Mouse (Mus musculus) heart, embryonic 16.5 days (tissue): ENCODE data around the gene Tmem72. TPM values are rescaled to one million over a fixed set of nuclear protein-coding genes. Genes with fewer than 3 reads are reported as not detected.

ENCODE experiments used
- ATAC-seq: fragments of 200-750 bp; cut with Nextera tagmentation; replicated peaks from 2 replicates; pipeline ENCODE4 v1.8.0; 2017; ENCODE audit warnings: moderate number of reproducible peaks; ENCODE audit not compliant: insufficient read depth, low FRiP score; ENCODE audit errors: extremely low read depth
- H3K27ac ChIP-seq: fragments of 300-500 bp; sonication (generic); 2 replicates; pipeline ENCODE4 v1.5.1; 2014; ENCODE audit warnings: mild to moderate bottlenecking, low read length, control low read depth, moderate library complexity
- H3K27me3 ChIP-seq: fragments of 300-500 bp; sonication (generic); 2 replicates; pipeline ENCODE4 v1.6.1; 2014; ENCODE audit warnings: low read length, mixed read lengths; ENCODE audit not compliant: control insufficient read depth, insufficient read depth
- H3K36me3 ChIP-seq: fragments of 300-500 bp; sonication (generic); 2 replicates; pipeline ENCODE4 v1.6.1; 2014; ENCODE audit not compliant: control insufficient read depth, insufficient read depth
- H3K4me1 ChIP-seq: fragments of 300-500 bp; sonication (generic); 2 replicates; pipeline ENCODE4 v1.6.1; 2014; ENCODE audit warnings: low read length, mixed read lengths; ENCODE audit not compliant: control insufficient read depth, insufficient read depth
- H3K4me2 ChIP-seq: fragments of 300-500 bp; sonication (generic); 2 replicates; pipeline ENCODE4 v1.6.1; 2014; ENCODE audit warnings: low read depth, mild to moderate bottlenecking, control low read depth, low read length
- H3K4me3 ChIP-seq: fragments of 300-500 bp; sonication (generic); 2 replicates; pipeline ENCODE4 v1.5.1; 2014; ENCODE audit warnings: mild to moderate bottlenecking, control low read depth, low read length
- H3K9ac ChIP-seq: fragments of 300-500 bp; sonication (generic); 2 replicates; pipeline ENCODE4 v1.6.1; 2014; ENCODE audit warnings: low read length, control low read depth
- H3K9me3 ChIP-seq: fragments of 300-500 bp; sonication (generic); replicated peaks from 2 replicates; pipeline ENCODE4 v1.6.1; 2016; ENCODE audit warnings: low read length; ENCODE audit not compliant: control insufficient read depth
- WGBS: fragments of 180-500 bp; shearing (Covaris S2); extraction: QIAGEN DNeasy Blood & Tissue Kit; methylation state at CpG from one replicate; pipeline ENCODE4 v1.1.7; 2014; 5-methylcytosine and 5-hydroxymethylcytosine counted together
- polyA plus RNA-seq: library from polyadenylated mRNA; unstranded; fragments of >200 nt; fragmentation: Nextera tagmentation; extraction: Ambion mirVana; gene quantifications from 2 replicates; pipeline ENCODE4 v1.2.1, GENCODE M21; 2015

The Tmem72 gene
- polyA plus RNA-seq, 1 experiment from 2014 or later: 0.03 TPM

- peak within 1 kb of the TSS; percentile 72 for H3K4me2 ChIP-seq
- WGBS: under 1% methylated on average over 44 of the region's 44 CpGs
- ATAC-seq: peak; percentile 87
- H3K27me3 ChIP-seq: no peaks in the 10 kb centered on the region
- H3K36me3 ChIP-seq: no peaks in the 10 kb centered on the region
- H3K4me3 ChIP-seq: peak within 1 kb of the TSS; percentile 51
- H3K9me3 ChIP-seq: no peaks in the 10 kb centered on the region
- peaks cover 28% of the 10 kb centered on the region for H3K4me1 ChIP-seq
- peak within 1 kb of the TSS; percentile 47 for H3K27ac ChIP-seq
- H3K9ac ChIP-seq: peak within 1 kb of the TSS; percentile 50
Measured at GRCm38 (mm10) chr6:116673471-116674282, 43.0 kb downstream of the Tmem72 start, which contains the start of gene Rassf4. Rassf4 (minus strand) TSS chr6:116673952.

GRCm38 (mm10) chr6:116672349-116672748, 44.4 kb downstream of the Tmem72 start:
- no peak for ATAC-seq
- no peak overlapping the region for H3K9ac ChIP-seq
- H3K4me2 ChIP-seq: 0 out of 2 replicates have a peak overlapping the region, but pooled peaks have one; percentile 20

GRCm38 (mm10) chr6:116671768-116672167, 44.9 kb downstream of the Tmem72 start:
- Histone ChIP-seq H3K4me3 (no peak overlapping the region), H3K27ac (no peak overlapping the region), H3K4me1 (peaks cover 28% of the 10 kb centered on the region), H3K9me3 (no peaks in the 10 kb centered on the region), H3K9ac (no peak overlapping the region), H3K27me3 (no peaks in the 10 kb centered on the region), H3K36me3 (no peaks in the 10 kb centered on the region), H3K4me2 (no peak overlapping the region)
- 90% methylated on average over 4 of the region's 4 CpGs for WGBS
- ATAC-seq: no peak

More at GRCm38 (mm10) chr6:116672349-116672748, 44.4 kb downstream of the Tmem72 start:
- Histone ChIP-seq H3K4me1 (peaks cover 28% of the 10 kb centered on the region), H3K4me3 (no peak overlapping the region), H3K27ac (no peak overlapping the region), H3K27me3 (no peaks in the 10 kb centered on the region), H3K36me3 (no peaks in the 10 kb centered on the region), H3K9me3 (no peaks in the 10 kb centered on the region)
- 62% methylated on average over 5 of the region's 5 CpGs for WGBS

GRCm38 (mm10) chr6:116671031-116671430, 45.7 kb downstream of the Tmem72 start:
- 24% methylated on average over 5 of the region's 5 CpGs for WGBS
- no peak overlapping the region for H3K4me2 ChIP-seq
- no peak for ATAC-seq
- no peaks in the 10 kb centered on the region for H3K27me3 ChIP-seq
- H3K9me3 ChIP-seq: no peaks in the 10 kb centered on the region
- no peak overlapping the region for H3K27ac ChIP-seq
- peak overlapping the region; percentile 8; the same call in 1 of the 2 replicates for H3K9ac ChIP-seq
- no peaks in the 10 kb centered on the region for H3K36me3 ChIP-seq
- peaks cover 24% of the 10 kb centered on the region for H3K4me1 ChIP-seq
- no peak overlapping the region for H3K4me3 ChIP-seq

GRCm38 (mm10) chr6:116670144-116670543, 46.6 kb downstream of the Tmem72 start:
- H3K27ac ChIP-seq: no peak overlapping the region
- H3K9me3 ChIP-seq: no peaks in the 10 kb centered on the region
- H3K9ac ChIP-seq: no peak overlapping the region
- no peak for ATAC-seq
- no peak overlapping the region for H3K4me2 ChIP-seq
- H3K36me3 ChIP-seq: no peaks in the 10 kb centered on the region
- WGBS: 51% methylated on average over 6 of the region's 6 CpGs
- H3K27me3 ChIP-seq: no peaks in the 10 kb centered on the region
- H3K4me3 ChIP-seq: no peak overlapping the region
- H3K4me1 ChIP-seq: peaks cover 24% of the 10 kb centered on the region

- Histone ChIP-seq H3K4me2 (no peak overlapping the region), H3K9ac (no peak overlapping the region), H3K4me3 (no peak overlapping the region), H3K9me3 (no peaks in the 10 kb centered on the region), H3K27ac (no peak overlapping the region), H3K27me3 (no peaks in the 10 kb centered on the region), H3K4me1 (peaks cover 24% of the 10 kb centered on the region), H3K36me3 (no peaks in the 10 kb centered on the region)
- 51% methylated on average over 11 of the region's 11 CpGs for WGBS
- ATAC-seq: no peak
Measured at GRCm38 (mm10) chr6:116668682-116669470, 47.8 kb downstream of the Tmem72 start.

- no peak overlapping the region for H3K4me2 ChIP-seq
- no peak overlapping the region for H3K4me3 ChIP-seq
- no peaks in the 10 kb centered on the region for H3K9me3 ChIP-seq
- no peaks in the 10 kb centered on the region for H3K36me3 ChIP-seq
- 74% methylated on average over 3 of the region's 3 CpGs for WGBS
- no peak overlapping the region for H3K27ac ChIP-seq
- no peak overlapping the region for H3K9ac ChIP-seq
- no peak for ATAC-seq
- peaks cover 14% of the 10 kb centered on the region for H3K4me1 ChIP-seq
- no peaks in the 10 kb centered on the region for H3K27me3 ChIP-seq
Measured at GRCm38 (mm10) chr6:116667382-116667781, 49.3 kb downstream of the Tmem72 start.

- Histone ChIP-seq H3K36me3 (no peaks in the 10 kb centered on the region), H3K4me3 (no peak overlapping the region), H3K27ac (no peak overlapping the region), H3K4me2 (no peak overlapping the region), H3K9me3 (no peaks in the 10 kb centered on the region), H3K9ac (no peak overlapping the region), H3K27me3 (no peaks in the 10 kb centered on the region), H3K4me1 (peaks cover 14% of the 10 kb centered on the region)
- 75% methylated on average over 3 of the region's 3 CpGs for WGBS
- ATAC-seq: no peak
Measured at GRCm38 (mm10) chr6:116666892-116667291, 49.8 kb downstream of the Tmem72 start.
